Mouse (Mus musculus): Measurements from ENCODE around the gene Iqgap2. TPM values are rescaled to one million over a fixed set of nuclear protein-coding genes. Genes with fewer than 3 reads are reported as not detected.

Iqgap2 gene
- total and polyA plus RNA-seq, 2 experiments from 2014 or later, result 0.83 to 1.3 TPM

- Histone ChIP-seq H3K4me3 (ENCODE audit: low read depth, low read length) (no peak overlapping the region), H3K4me1 (ENCODE audit: control insufficient read depth, insufficient read depth) (peaks cover 29% of the 10 kb centered on the region), H3K9me3 (replicated peaks; ENCODE audit: control insufficient read depth, low read length) (no peaks in the 10 kb centered on the region), H3K27me3 (ENCODE audit: control insufficient read depth, insufficient read depth, low read length) (no peaks in the 10 kb centered on the region), H3K4me2 (ENCODE audit: low read depth, low read length) (no peak overlapping the region), H3K27ac (ENCODE audit: low read depth) (no peak overlapping the region), H3K9ac (replicated peaks; ENCODE audit: low read depth, low read length) (no peak overlapping the region), H3K36me3 (replicated peaks; ENCODE audit: control insufficient read depth, insufficient read depth, low read length) (no peaks in the 10 kb centered on the region)
- 91% methylated on average over 1 of the region's 1 CpGs for WGBS
- DNase-seq (ENCODE audit: low spot score), result no peak
- TF ChIP-seq EP300 (IDR thresholded peaks at IDR 0.05; ENCODE audit: low read depth) (no peak), CTCF (IDR thresholded peaks at IDR 0.05; ENCODE audit: low read depth) (no peak)
- no peak for ATAC-seq (ENCODE audit: insufficient read depth, low read depth)
Measured at GRCm38 (mm10) chr13:95640408-95640807, 251.3 kb downstream of the Iqgap2 start.

GRCm38 (mm10) chr13:95639336-95640116 is 252.2 kb downstream of the Iqgap2 start:
- H3K4me1 ChIP-seq (ENCODE audit: control insufficient read depth, insufficient read depth), result peaks cover 28% of the 10 kb centered on the region
- ATAC-seq (ENCODE audit: insufficient read depth, low read depth), result no peak
- no peak overlapping the region for H3K9ac ChIP-seq (replicated peaks; ENCODE audit: low read depth, low read length)
- no peaks in the 10 kb centered on the region for H3K36me3 ChIP-seq (replicated peaks; ENCODE audit: control insufficient read depth, insufficient read depth, low read length)
- H3K27ac ChIP-seq (ENCODE audit: low read depth), result peak overlapping the region; percentile 83
- no peaks in the 10 kb centered on the region for H3K27me3 ChIP-seq (ENCODE audit: control insufficient read depth, insufficient read depth, low read length)
- TF ChIP-seq CTCF (IDR thresholded peaks at IDR 0.05; ENCODE audit: low read depth) (no peak), EP300 (IDR thresholded peaks at IDR 0.05; ENCODE audit: low read depth) (no peak)
- H3K9me3 ChIP-seq (replicated peaks; ENCODE audit: control insufficient read depth, low read length), result no peaks in the 10 kb centered on the region
- no peak overlapping the region for H3K4me3 ChIP-seq (ENCODE audit: low read depth, low read length)
- DNase-seq (ENCODE audit: low spot score), result no peak
- H3K4me2 ChIP-seq (ENCODE audit: low read depth, low read length), result no peak overlapping the region
- 36% methylated on average over 15 of the region's 15 CpGs for WGBS

- TF ChIP-seq EP300 (IDR thresholded peaks at IDR 0.05; ENCODE audit: low read depth), result peak; percentile 85
- no peak for TF ChIP-seq CTCF (IDR thresholded peaks at IDR 0.05; ENCODE audit: low read depth)
- Histone ChIP-seq H3K4me1 (ENCODE audit: control insufficient read depth, insufficient read depth) (peaks cover 22% of the 10 kb centered on the region), H3K4me3 (ENCODE audit: low read depth, low read length) (no peak overlapping the region), H3K4me2 (ENCODE audit: low read depth, low read length) (no peak overlapping the region), H3K9ac (replicated peaks; ENCODE audit: low read depth, low read length) (no peak overlapping the region), H3K27ac (ENCODE audit: low read depth) (peak overlapping the region; percentile 83), H3K27me3 (ENCODE audit: control insufficient read depth, insufficient read depth, low read length) (no peaks in the 10 kb centered on the region), H3K36me3 (replicated peaks; ENCODE audit: control insufficient read depth, insufficient read depth, low read length) (no peaks in the 10 kb centered on the region), H3K9me3 (replicated peaks; ENCODE audit: control insufficient read depth, low read length) (no peaks in the 10 kb centered on the region)
- DNase-seq (ENCODE audit: low spot score) (peak; percentile 69), ATAC-seq (ENCODE audit: insufficient read depth, low read depth) (peak; percentile 79)
- 6% methylated on average over 5 of the region's 5 CpGs for WGBS
Measured at GRCm38 (mm10) chr13:95638894-95639293, 252.8 kb downstream of the Iqgap2 start.

GRCm38 (mm10) chr13:95637737-95638136 is 254.0 kb downstream of the Iqgap2 start:
- no peak for DNase-seq (ENCODE audit: low spot score)
- Histone ChIP-seq H3K36me3 (replicated peaks; ENCODE audit: control insufficient read depth, insufficient read depth, low read length) (no peaks in the 10 kb centered on the region), H3K4me1 (ENCODE audit: control insufficient read depth, insufficient read depth) (peaks cover 22% of the 10 kb centered on the region), H3K27ac (ENCODE audit: low read depth) (peak overlapping the region; percentile 83; the same call in 1 of the 2 replicates), H3K9me3 (replicated peaks; ENCODE audit: control insufficient read depth, low read length) (no peaks in the 10 kb centered on the region), H3K4me2 (ENCODE audit: low read depth, low read length) (no peak overlapping the region), H3K27me3 (ENCODE audit: control insufficient read depth, insufficient read depth, low read length) (no peaks in the 10 kb centered on the region), H3K4me3 (ENCODE audit: low read depth, low read length) (no peak overlapping the region), H3K9ac (replicated peaks; ENCODE audit: low read depth, low read length) (no peak overlapping the region)
- WGBS, result 70% methylated on average over 10 of the region's 10 CpGs
- ATAC-seq (ENCODE audit: insufficient read depth, low read depth), result no peak
- TF ChIP-seq EP300 (IDR thresholded peaks at IDR 0.05; ENCODE audit: low read depth), result no peak
- TF ChIP-seq CTCF (IDR thresholded peaks at IDR 0.05; ENCODE audit: low read depth), result no peak

GRCm38 (mm10) chr13:95635301-95635700 is 256.4 kb downstream of the Iqgap2 start:
- no peak for TF ChIP-seq EP300 (IDR thresholded peaks at IDR 0.05; ENCODE audit: low read depth)
- DNase-seq (ENCODE audit: low spot score) (no peak), ATAC-seq (ENCODE audit: insufficient read depth, low read depth) (no peak)
- Histone ChIP-seq H3K27me3 (ENCODE audit: control insufficient read depth, insufficient read depth, low read length) (no peaks in the 10 kb centered on the region), H3K36me3 (replicated peaks; ENCODE audit: control insufficient read depth, insufficient read depth, low read length) (no peaks in the 10 kb centered on the region), H3K4me1 (ENCODE audit: control insufficient read depth, insufficient read depth) (peaks cover 20% of the 10 kb centered on the region), H3K4me2 (ENCODE audit: low read depth, low read length) (no peak overlapping the region), H3K9ac (replicated peaks; ENCODE audit: low read depth, low read length) (no peak overlapping the region), H3K9me3 (replicated peaks; ENCODE audit: control insufficient read depth, low read length) (no peaks in the 10 kb centered on the region), H3K4me3 (ENCODE audit: low read depth, low read length) (no peak overlapping the region), H3K27ac (ENCODE audit: low read depth) (0 out of 2 replicates have a peak overlapping the region, but pooled peaks have one; percentile 30)
- WGBS, result 81% methylated on average over 12 of the region's 12 CpGs

- H3K4me3 ChIP-seq (ENCODE audit: low read depth, low read length), result no peak overlapping the region
- H3K4me1 ChIP-seq (ENCODE audit: control insufficient read depth, insufficient read depth), result peaks cover 15% of the 10 kb centered on the region
- 27% methylated on average over 2 of the region's 2 CpGs for WGBS
- no peaks in the 10 kb centered on the region for H3K9me3 ChIP-seq (replicated peaks; ENCODE audit: control insufficient read depth, low read length)
- no peak for ATAC-seq (ENCODE audit: insufficient read depth, low read depth)
- no peak overlapping the region for H3K4me2 ChIP-seq (ENCODE audit: low read depth, low read length)
- H3K27me3 ChIP-seq (ENCODE audit: control insufficient read depth, insufficient read depth, low read length), result no peaks in the 10 kb centered on the region
- no peak for DNase-seq (ENCODE audit: low spot score)
- peak overlapping the region; percentile 78 for H3K27ac ChIP-seq (ENCODE audit: low read depth)
- H3K36me3 ChIP-seq (replicated peaks; ENCODE audit: control insufficient read depth, insufficient read depth, low read length), result no peaks in the 10 kb centered on the region
- H3K9ac ChIP-seq (replicated peaks; ENCODE audit: low read depth, low read length), result no peak overlapping the region
- TF ChIP-seq EP300 (IDR thresholded peaks at IDR 0.05; ENCODE audit: low read depth) (no peak), CTCF (IDR thresholded peaks at IDR 0.05; ENCODE audit: low read depth) (no peak)
Measured at GRCm38 (mm10) chr13:95634451-95634850, 257.3 kb downstream of the Iqgap2 start.

Data from heart, postnatal 0 days (tissue).